Mouse (Mus musculus) embryonic fibroblast, embryonic 13.5 days (primary cell): ENCODE data around the gene Ppp2r5b. TPM values are rescaled to one million over a fixed set of nuclear protein-coding genes. Genes with fewer than 3 reads are reported as not detected.
A peak's percentile ranks its signal among the peaks of the same experiment; 100 is the strongest.

Source experiments
- H3K27ac ChIP-seq: 2 replicates; pipeline ENCODE4 v1.5.1; 2012; ENCODE audit warnings: low read length, control low read depth, inconsistent platforms; ENCODE audit not compliant: insufficient read depth
- H3K4me1 ChIP-seq: 2 replicates; pipeline ENCODE4 v1.6.1; 2011; ENCODE audit warnings: low read length; ENCODE audit not compliant: control insufficient read depth, insufficient read depth
- H3K4me3 ChIP-seq: 2 replicates; pipeline ENCODE4 v1.5.1; 2011; ENCODE audit warnings: mild to moderate bottlenecking, control low read depth, low read length; ENCODE audit not compliant: insufficient read depth
- CTCF ChIP-seq: IDR thresholded peaks from 2 replicates; pipeline ENCODE4 v1.5.1; 2011; ENCODE audit warnings: mild to moderate bottlenecking, control low read depth, low read length, moderate library complexity, borderline replicate concordance; ENCODE audit not compliant: insufficient read depth
- POLR2A ChIP-seq: IDR thresholded peaks from 2 replicates; pipeline ENCODE4 v1.6.1; 2011; ENCODE audit warnings: low read depth, mild to moderate bottlenecking, control low read depth, low read length, moderate library complexity
- polyA plus RNA-seq: library from polyadenylated mRNA; stranded (reverse); fragments of >200 nt; gene quantifications from 2 replicates; pipeline ENCODE4 v1.2.4, GENCODE M21; 2011; ENCODE audit warnings: low read depth; ENCODE audit not compliant: missing spikeins, insufficient read length

Gene Ppp2r5b
- polyA plus RNA-seq, 1 experiment, result 26.0 TPM

DNA sequence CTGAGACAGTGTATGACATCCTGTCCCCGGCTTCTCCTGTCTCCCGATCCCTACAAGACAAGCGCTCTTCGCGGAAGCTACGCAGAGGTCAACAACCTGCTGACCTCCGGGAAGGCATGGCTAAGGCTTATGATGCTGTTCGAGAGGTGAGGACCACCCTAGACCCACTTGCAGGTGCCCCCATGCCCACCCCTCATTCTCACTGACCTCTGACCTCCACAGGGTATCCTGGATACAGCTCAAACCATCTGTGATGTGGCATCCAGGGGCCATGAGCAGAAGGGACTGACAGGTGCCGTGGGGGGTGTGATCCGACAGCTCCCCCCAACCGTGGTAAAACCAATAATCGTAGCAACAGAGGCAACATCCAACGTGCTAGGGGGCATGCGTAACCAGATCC lies 25.7 kb upstream of the Ppp2r5b start:
- H3K4me3 ChIP-seq, result no peak overlapping the region
- no peak for TF ChIP-seq CTCF
- no peak for TF ChIP-seq POLR2A
- no peaks in the 10 kb centered on the region for H3K4me1 ChIP-seq
- no peak overlapping the region for H3K27ac ChIP-seq

DNA sequence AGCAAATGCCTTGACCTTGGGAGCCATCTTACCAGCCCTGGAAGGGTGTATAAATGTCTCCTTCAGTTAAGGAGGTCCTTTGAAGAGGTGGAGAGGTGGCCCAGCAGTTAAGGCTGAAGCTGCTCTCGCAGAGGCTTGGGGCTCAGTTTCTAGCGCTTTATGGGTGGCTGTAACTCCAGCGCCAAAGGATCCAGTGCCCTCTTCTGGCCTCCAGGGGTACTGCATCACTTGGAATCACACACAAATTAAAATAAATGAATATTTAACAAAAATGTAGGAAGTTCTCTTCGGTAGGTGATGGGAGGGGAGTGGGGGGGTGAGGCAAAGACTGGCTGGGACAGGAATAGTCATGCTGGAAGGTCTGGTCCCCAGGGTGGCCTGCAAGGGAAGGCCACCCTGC lies 25.3 kb upstream of the Ppp2r5b start:
- TF ChIP-seq POLR2A (no peak), CTCF (no peak)

GRCm38 (mm10) chr19:6260428-6260827 lies 24.8 kb upstream of the Ppp2r5b start:
- Histone ChIP-seq H3K4me3 (no peak overlapping the region), H3K4me1 (no peaks in the 10 kb centered on the region), H3K27ac (no peak overlapping the region)
- TF ChIP-seq POLR2A, result no peak
- 0 out of 2 replicates have a peak, but pooled peaks have one; percentile 14 for TF ChIP-seq CTCF

More for the DNA sequence above, 25.3 kb upstream of the Ppp2r5b start:
- Histone ChIP-seq H3K27ac (no peak overlapping the region), H3K4me1 (no peaks in the 10 kb centered on the region), H3K4me3 (no peak overlapping the region)

GRCm38 (mm10) chr19:6253021-6253420 lies 17.3 kb upstream of the Ppp2r5b start:
- TF ChIP-seq POLR2A, result no peak
- no peak for TF ChIP-seq CTCF
- Histone ChIP-seq H3K27ac (no peak overlapping the region), H3K4me1 (peaks cover 2% of the 10 kb centered on the region; the same call in 1 of the 2 replicates), H3K4me3 (no peak overlapping the region)

- no peaks in the 10 kb centered on the region for H3K4me1 ChIP-seq
- TF ChIP-seq POLR2A (no peak), CTCF (no peak)
- no peak overlapping the region for H3K4me3 ChIP-seq
- H3K27ac ChIP-seq, result no peak overlapping the region
Measured at GRCm38 (mm10) chr19:6247526-6248300, 12.0 kb upstream of the Ppp2r5b start.

GRCm38 (mm10) chr19:6245806-6246205 lies 10.1 kb upstream of the Ppp2r5b start:
- no peak overlapping the region for H3K27ac ChIP-seq
- H3K4me3 ChIP-seq, result no peak overlapping the region
- TF ChIP-seq CTCF, result no peak
- no peak for TF ChIP-seq POLR2A
- H3K4me1 ChIP-seq, result no peaks in the 10 kb centered on the region

- H3K4me1 ChIP-seq, result no peaks in the 10 kb centered on the region
- no peak overlapping the region for H3K27ac ChIP-seq
- H3K4me3 ChIP-seq, result no peak overlapping the region
- TF ChIP-seq POLR2A, result no peak
Measured at GRCm38 (mm10) chr19:6243226-6243625, 7.6 kb upstream of the Ppp2r5b start.

DNA sequence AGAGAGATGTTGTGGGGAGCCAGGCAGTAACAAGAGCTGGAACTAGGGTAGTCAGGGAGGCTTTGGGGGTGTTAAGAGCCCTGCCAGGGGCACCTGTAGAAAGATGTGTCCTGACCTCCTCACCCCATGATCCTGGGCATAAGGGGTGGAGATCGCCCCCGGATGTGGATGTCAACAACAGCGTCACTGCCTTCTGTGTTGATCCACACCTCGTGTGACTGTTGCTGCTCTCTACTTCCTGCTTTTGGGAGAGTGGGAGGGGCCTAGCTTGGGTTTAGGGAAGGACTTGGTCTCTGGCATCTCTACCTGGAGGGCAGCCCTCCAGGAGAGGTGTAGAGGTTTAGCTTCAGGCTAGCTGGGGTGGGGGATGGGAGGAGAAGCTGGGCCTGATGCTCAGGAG lies 6.6 kb upstream of the Ppp2r5b start:
- no peak for TF ChIP-seq CTCF
- peak; percentile 41; the same call in 1 of the 2 replicates for TF ChIP-seq POLR2A

GRCm38 (mm10) chr19:6241274-6242107 lies 5.8 kb upstream of the Ppp2r5b start, which contains the start of gene Atg2a:
TSS of gene Atg2a (plus strand) at chr19:6241668.
- TF ChIP-seq CTCF (no peak), POLR2A (peak; percentile 83)
- Histone ChIP-seq H3K4me3 (peak within 1 kb of the TSS; percentile 74), H3K27ac (no peak within 1 kb of the TSS), H3K4me1 (no peaks in the 10 kb centered on the region)

More for the DNA sequence above, 6.6 kb upstream of the Ppp2r5b start:
- Histone ChIP-seq H3K27ac (no peak overlapping the region), H3K4me3 (peak overlapping the region; percentile 74), H3K4me1 (no peaks in the 10 kb centered on the region)

DNA sequence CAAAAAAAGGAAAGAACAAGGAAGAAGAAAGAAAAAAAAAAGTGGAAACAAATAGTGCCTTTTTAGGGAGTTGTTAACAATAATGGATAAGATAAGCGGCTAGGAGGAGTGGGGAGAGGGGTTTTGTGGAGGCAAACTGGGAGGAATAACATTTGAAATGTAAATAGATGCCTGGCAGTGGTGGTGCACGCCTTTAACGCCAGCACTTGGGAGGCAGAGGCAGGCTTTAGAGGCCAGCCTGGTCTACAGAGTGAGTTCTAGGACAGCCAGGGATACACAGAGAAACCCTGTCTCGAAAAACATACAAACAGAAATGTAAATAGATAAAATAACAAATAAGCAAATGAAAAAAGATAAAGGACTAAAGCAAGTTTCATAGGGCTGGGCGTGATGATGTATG lies 5.1 kb upstream of the Ppp2r5b start:
- no peak for TF ChIP-seq CTCF
- TF ChIP-seq POLR2A, result no peak
- H3K4me1 ChIP-seq, result no peaks in the 10 kb centered on the region
- no peak overlapping the region for H3K4me3 ChIP-seq
- H3K27ac ChIP-seq, result no peak overlapping the region
